Mouse (Mus musculus): Measurements from ENCODE around the gene Upk3bl. TPM values are rescaled to one million over a fixed set of nuclear protein-coding genes. Genes with fewer than 3 reads are reported as not detected.
A peak's percentile ranks its signal among the peaks of the same experiment; 100 is the strongest.
"Not testable (repeated sequence)": the region's sequence is repeated elsewhere in the genome, so short reads cannot be mapped to it uniquely, and the experiment has no call there.

Upk3bl gene
- polyA plus RNA-seq, 1 experiment from 2014 or later: 3.1 TPM

GRCm38 (mm10) chr5:136040210-136040609 is 14.1 kb upstream of the Upk3bl start:
- Histone ChIP-seq H3K27ac (ENCODE audit: low read depth, low read length) (no peak overlapping the region), H3K4me3 (ENCODE audit: low read depth, low read length) (no peak overlapping the region), H3K9ac (ENCODE audit: low read length) (no peak overlapping the region), H3K27me3 (ENCODE audit: control insufficient read depth, insufficient read depth, low read length) (no peaks in the 10 kb centered on the region), H3K36me3 (ENCODE audit: control insufficient read depth, insufficient read depth, low read length) (no peaks in the 10 kb centered on the region), H3K9me3 (ENCODE audit: control insufficient read depth, low read length) (no peaks in the 10 kb centered on the region), H3K4me1 (ENCODE audit: control insufficient read depth, insufficient read depth, low read length) (no peaks in the 10 kb centered on the region), H3K4me2 (ENCODE audit: low read depth) (no peak overlapping the region)
- 50% methylated on average over 5 of the region's 5 CpGs for WGBS
- ATAC-seq (ENCODE audit: insufficient read depth, low FRiP score, low TSS enrichment) (no peak), DNase-seq (ENCODE audit: low spot score) (no peak)

GRCm38 (mm10) chr5:136041260-136041659 is 13.0 kb upstream of the Upk3bl start:
- Histone ChIP-seq H3K4me2 (ENCODE audit: low read depth) (no peak overlapping the region), H3K4me1 (ENCODE audit: control insufficient read depth, insufficient read depth, low read length) (no peaks in the 10 kb centered on the region), H3K9me3 (ENCODE audit: control insufficient read depth, low read length) (no peaks in the 10 kb centered on the region), H3K27ac (ENCODE audit: low read depth, low read length) (no peak overlapping the region), H3K4me3 (ENCODE audit: low read depth, low read length) (no peak overlapping the region), H3K27me3 (ENCODE audit: control insufficient read depth, insufficient read depth, low read length) (no peaks in the 10 kb centered on the region), H3K36me3 (ENCODE audit: control insufficient read depth, insufficient read depth, low read length) (no peaks in the 10 kb centered on the region), H3K9ac (ENCODE audit: low read length) (no peak overlapping the region)
- ATAC-seq (ENCODE audit: insufficient read depth, low FRiP score, low TSS enrichment) (no peak), DNase-seq (ENCODE audit: low spot score) (no peak)
- WGBS: 49% methylated on average over 2 of the region's 2 CpGs

DNA sequence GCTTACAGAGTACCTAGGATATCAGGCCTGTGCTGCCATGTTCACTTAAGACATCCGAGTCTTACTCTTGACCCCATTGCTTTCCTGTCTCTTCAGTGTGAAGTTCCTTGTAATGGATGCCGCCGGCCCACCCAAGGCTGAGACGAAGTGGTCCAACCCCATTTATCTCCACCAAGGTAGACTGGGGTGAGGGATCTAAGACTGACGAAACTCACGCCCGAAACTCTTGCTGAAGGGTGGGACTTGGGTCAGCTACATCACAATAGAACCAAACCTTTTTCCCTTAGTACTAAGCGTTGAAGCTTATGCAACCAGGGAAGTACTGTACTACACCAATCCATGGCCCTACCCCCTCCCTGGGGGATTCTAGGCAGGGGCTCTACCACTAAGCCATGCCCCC is 12.6 kb upstream of the Upk3bl start:
- DNase-seq (ENCODE audit: low spot score) (no peak), ATAC-seq (ENCODE audit: insufficient read depth, low FRiP score, low TSS enrichment) (no peak)
- no peak overlapping the region for H3K9ac ChIP-seq (ENCODE audit: low read length)
- H3K9me3 ChIP-seq (ENCODE audit: control insufficient read depth, low read length): no peaks in the 10 kb centered on the region
- H3K4me2 ChIP-seq (ENCODE audit: low read depth): no peak overlapping the region
- H3K36me3 ChIP-seq (ENCODE audit: control insufficient read depth, insufficient read depth, low read length): no peaks in the 10 kb centered on the region
- no peak overlapping the region for H3K4me3 ChIP-seq (ENCODE audit: low read depth, low read length)
- no peak overlapping the region for H3K27ac ChIP-seq (ENCODE audit: low read depth, low read length)
- H3K4me1 ChIP-seq (ENCODE audit: control insufficient read depth, insufficient read depth, low read length): no peaks in the 10 kb centered on the region
- WGBS: 92% methylated on average over 8 of the region's 8 CpGs
- H3K27me3 ChIP-seq (ENCODE audit: control insufficient read depth, insufficient read depth, low read length): no peaks in the 10 kb centered on the region

DNA sequence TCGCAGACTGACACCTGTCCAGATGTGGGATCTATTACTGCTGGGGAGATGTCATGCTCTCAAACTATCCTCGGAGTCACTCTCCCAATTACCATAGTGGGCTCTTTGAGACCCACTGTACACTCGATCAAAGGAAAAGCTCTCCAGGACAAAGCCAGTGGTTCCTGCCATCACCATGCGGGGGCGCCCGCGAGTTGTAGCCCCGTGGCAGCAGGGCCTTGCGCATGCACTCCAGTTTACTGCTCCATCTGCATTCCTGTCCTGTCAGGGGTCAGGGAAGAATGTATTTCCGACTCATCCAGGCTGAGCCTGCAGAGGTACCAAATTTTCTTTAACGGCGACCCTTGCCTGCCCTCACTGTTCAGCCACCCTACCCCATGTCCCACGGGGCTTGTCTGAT is 9.4 kb upstream of the Upk3bl start:
- WGBS: 71% methylated on average over 13 of the region's 13 CpGs
- Histone ChIP-seq H3K27me3 (ENCODE audit: control insufficient read depth, insufficient read depth, low read length) (no peaks in the 10 kb centered on the region), H3K4me2 (ENCODE audit: low read depth) (no peak overlapping the region), H3K9me3 (ENCODE audit: control insufficient read depth, low read length) (no peaks in the 10 kb centered on the region), H3K4me1 (ENCODE audit: control insufficient read depth, insufficient read depth, low read length) (no peaks in the 10 kb centered on the region), H3K36me3 (ENCODE audit: control insufficient read depth, insufficient read depth, low read length) (no peaks in the 10 kb centered on the region), H3K9ac (ENCODE audit: low read length) (no peak overlapping the region), H3K4me3 (ENCODE audit: low read depth, low read length) (no peak overlapping the region), H3K27ac (ENCODE audit: low read depth, low read length) (no peak overlapping the region)
- ATAC-seq (ENCODE audit: insufficient read depth, low FRiP score, low TSS enrichment) (no peak), DNase-seq (ENCODE audit: low spot score) (no peak)

- DNase-seq (ENCODE audit: low spot score): peak; percentile 25
- H3K27ac ChIP-seq (ENCODE audit: low read depth, low read length): no peak overlapping the region
- no peaks in the 10 kb centered on the region for H3K9me3 ChIP-seq (ENCODE audit: control insufficient read depth, low read length)
- H3K4me2 ChIP-seq (ENCODE audit: low read depth): no peak overlapping the region
- no peak overlapping the region for H3K9ac ChIP-seq (ENCODE audit: low read length)
- no peak overlapping the region for H3K4me3 ChIP-seq (ENCODE audit: low read depth, low read length)
- no peaks in the 10 kb centered on the region for H3K4me1 ChIP-seq (ENCODE audit: control insufficient read depth, insufficient read depth, low read length)
- ATAC-seq (ENCODE audit: insufficient read depth, low FRiP score, low TSS enrichment): no peak
- no peaks in the 10 kb centered on the region for H3K36me3 ChIP-seq (ENCODE audit: control insufficient read depth, insufficient read depth, low read length)
- H3K27me3 ChIP-seq (ENCODE audit: control insufficient read depth, insufficient read depth, low read length): no peaks in the 10 kb centered on the region
- WGBS: 47% methylated on average over 9 of the region's 9 CpGs
Measured at GRCm38 (mm10) chr5:136045408-136045807, 8.9 kb upstream of the Upk3bl start.

DNA sequence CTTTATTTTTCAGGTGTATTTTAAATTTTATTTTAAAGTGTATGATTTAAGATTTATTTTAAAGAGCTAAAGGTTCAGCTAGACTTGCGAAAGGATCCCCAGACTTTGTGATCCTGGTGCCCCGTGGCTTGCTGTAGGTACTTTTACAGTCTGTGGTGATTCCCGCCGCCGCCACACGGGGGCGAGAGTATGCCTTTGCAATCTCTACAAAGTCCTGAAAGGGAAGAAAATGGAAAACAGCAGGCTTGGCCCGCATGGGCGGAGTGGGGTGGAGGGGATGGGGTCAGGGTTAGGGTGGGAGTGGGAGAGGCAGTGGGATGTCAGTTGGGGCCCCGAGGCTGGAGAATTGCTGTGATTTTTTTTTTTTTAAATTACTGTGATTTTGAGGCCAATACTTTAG is 8.3 kb upstream of the Upk3bl start:
- Histone ChIP-seq H3K4me3 (ENCODE audit: low read depth, low read length) (no peak overlapping the region), H3K27ac (ENCODE audit: low read depth, low read length) (no peak overlapping the region), H3K9me3 (ENCODE audit: control insufficient read depth, low read length) (no peaks in the 10 kb centered on the region), H3K9ac (ENCODE audit: low read length) (no peak overlapping the region), H3K36me3 (ENCODE audit: control insufficient read depth, insufficient read depth, low read length) (no peaks in the 10 kb centered on the region), H3K4me2 (ENCODE audit: low read depth) (no peak overlapping the region), H3K4me1 (ENCODE audit: control insufficient read depth, insufficient read depth, low read length) (no peaks in the 10 kb centered on the region; the same call in 1 of the 2 replicates), H3K27me3 (ENCODE audit: control insufficient read depth, insufficient read depth, low read length) (no peaks in the 10 kb centered on the region)
- DNase-seq (ENCODE audit: low spot score): peak; percentile 91
- no peak for ATAC-seq (ENCODE audit: insufficient read depth, low FRiP score, low TSS enrichment)
- WGBS: 3% methylated on average over 10 of the region's 10 CpGs

GRCm38 (mm10) chr5:136048541-136048940 is 5.8 kb upstream of the Upk3bl start:
- ATAC-seq (ENCODE audit: insufficient read depth, low FRiP score, low TSS enrichment); H3K9me3 ChIP-seq (ENCODE audit: control insufficient read depth, low read length); H3K36me3 ChIP-seq (ENCODE audit: control insufficient read depth, insufficient read depth, low read length): not testable (repeated sequence)

GRCm38 (mm10) chr5:136049926-136050325 is 4.4 kb upstream of the Upk3bl start:
- Histone ChIP-seq H3K4me2 (ENCODE audit: low read depth) (no peak overlapping the region), H3K27ac (ENCODE audit: low read depth, low read length) (no peak overlapping the region)
- 49% methylated on average over 6 of the region's 6 CpGs for WGBS

More at GRCm38 (mm10) chr5:136048541-136048940, 5.8 kb upstream of the Upk3bl start:
- not testable (repeated sequence) for H3K4me1 ChIP-seq (ENCODE audit: control insufficient read depth, insufficient read depth, low read length); H3K4me3 ChIP-seq (ENCODE audit: low read depth, low read length); DNase-seq (ENCODE audit: low spot score); H3K27ac ChIP-seq (ENCODE audit: low read depth, low read length); H3K4me2 ChIP-seq (ENCODE audit: low read depth); H3K27me3 ChIP-seq (ENCODE audit: control insufficient read depth, insufficient read depth, low read length); H3K9ac ChIP-seq (ENCODE audit: low read length)

DNA sequence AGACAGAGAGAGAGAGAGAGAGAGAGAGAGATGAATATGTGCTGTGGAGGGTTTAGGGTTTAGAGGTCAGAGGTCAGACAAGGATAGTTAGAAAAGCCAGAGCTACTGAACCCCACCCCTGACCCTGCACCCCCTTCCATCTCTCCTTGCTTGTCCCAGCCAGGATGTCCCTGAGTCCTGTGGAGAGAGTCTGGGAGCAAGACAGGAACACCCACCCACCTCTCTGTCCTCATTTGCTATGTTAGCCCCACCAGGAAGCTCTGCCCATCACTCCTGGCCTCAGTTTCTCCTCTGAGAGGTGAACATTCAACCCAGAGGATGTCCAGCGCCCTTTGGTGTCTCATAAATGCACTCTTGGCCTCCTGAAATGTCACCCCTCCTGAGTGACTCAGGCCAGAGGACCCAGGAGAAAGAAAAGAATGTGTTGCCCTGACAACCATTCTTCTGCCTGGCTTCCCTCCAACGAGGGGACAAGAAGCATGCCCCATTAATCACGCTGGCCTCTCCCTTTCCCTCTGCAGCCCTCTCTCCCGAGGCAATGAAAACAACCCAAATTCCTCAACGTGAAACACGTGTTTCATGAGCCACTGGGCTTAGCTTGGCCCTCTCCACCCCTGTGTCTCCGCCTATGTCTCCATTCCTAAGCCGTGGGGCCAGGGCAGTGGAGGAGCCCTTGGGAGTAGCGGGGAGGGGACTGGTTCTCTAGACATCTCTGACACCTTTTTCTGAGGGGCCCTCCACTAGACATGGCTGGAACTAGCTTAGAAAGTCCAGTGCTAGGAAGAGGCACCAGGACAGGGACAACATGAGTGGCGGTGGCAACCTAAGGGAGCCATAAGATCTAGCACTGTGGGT is 2.8 kb upstream of the Upk3bl start:
- H3K27ac ChIP-seq (ENCODE audit: low read depth, low read length): peak overlapping the region; percentile 79
- no peak overlapping the region for H3K9ac ChIP-seq (ENCODE audit: low read length)

More at GRCm38 (mm10) chr5:136049926-136050325, 4.4 kb upstream of the Upk3bl start:
- H3K36me3 ChIP-seq (ENCODE audit: control insufficient read depth, insufficient read depth, low read length): no peaks in the 10 kb centered on the region
- H3K9ac ChIP-seq (ENCODE audit: low read length): no peak overlapping the region
- ATAC-seq (ENCODE audit: insufficient read depth, low FRiP score, low TSS enrichment) (no peak), DNase-seq (ENCODE audit: low spot score) (no peak)
- H3K4me1 ChIP-seq (ENCODE audit: control insufficient read depth, insufficient read depth, low read length): peaks cover 6% of the 10 kb centered on the region; the same call in 1 of the 2 replicates
- H3K27me3 ChIP-seq (ENCODE audit: control insufficient read depth, insufficient read depth, low read length): no peaks in the 10 kb centered on the region
- no peaks in the 10 kb centered on the region for H3K9me3 ChIP-seq (ENCODE audit: control insufficient read depth, low read length)
- H3K4me3 ChIP-seq (ENCODE audit: low read depth, low read length): no peak overlapping the region

More for the DNA sequence above, 2.8 kb upstream of the Upk3bl start:
- no peaks in the 10 kb centered on the region for H3K36me3 ChIP-seq (ENCODE audit: control insufficient read depth, insufficient read depth, low read length)
- H3K27me3 ChIP-seq (ENCODE audit: control insufficient read depth, insufficient read depth, low read length): no peaks in the 10 kb centered on the region
- H3K4me3 ChIP-seq (ENCODE audit: low read depth, low read length): no peak overlapping the region
- peak overlapping the region; percentile 2; the same call in 1 of the 2 replicates for H3K4me2 ChIP-seq (ENCODE audit: low read depth)
- no peaks in the 10 kb centered on the region for H3K9me3 ChIP-seq (ENCODE audit: control insufficient read depth, low read length)
- ATAC-seq (ENCODE audit: insufficient read depth, low FRiP score, low TSS enrichment): peak; percentile 91
- peaks cover 6% of the 10 kb centered on the region; the same call in 1 of the 2 replicates for H3K4me1 ChIP-seq (ENCODE audit: control insufficient read depth, insufficient read depth, low read length)
- 7% methylated on average over 10 of the region's 10 CpGs for WGBS
- DNase-seq (ENCODE audit: low spot score): peak; percentile 82
